Mouse (Mus musculus) forebrain, embryonic 13.5 days (tissue): ENCODE measurements around the gene Zfp457. TPM values are rescaled to one million over a fixed set of nuclear protein-coding genes. Genes with fewer than 3 reads are reported as not detected.
"Not testable (repeated sequence)": the region's sequence is repeated elsewhere in the genome, so short reads cannot be mapped to it uniquely, and the experiment has no call there.

ENCODE experiments used
- ATAC-seq: fragments of 200-750 bp; cut with Nextera tagmentation; 2 replicates; pipeline ENCODE4 v1.8.0; 2017
- H3K27ac ChIP-seq: fragments of 300-500 bp; sonication (generic); 2 replicates; pipeline ENCODE4 v1.5.1; 2015; ENCODE audit warnings: inconsistent platforms, mild to moderate bottlenecking, moderate library complexity
- H3K27me3 ChIP-seq: fragments of 300-500 bp; sonication (generic); 2 replicates; pipeline ENCODE4 v1.6.1; 2015; ENCODE audit warnings: mild to moderate bottlenecking, inconsistent platforms
- H3K36me3 ChIP-seq: fragments of 300-500 bp; sonication (generic); 2 replicates; pipeline ENCODE4 v1.6.1; 2015; ENCODE audit warnings: mild to moderate bottlenecking, inconsistent platforms; ENCODE audit not compliant: poor library complexity, severe bottlenecking
- H3K4me1 ChIP-seq: fragments of 300-500 bp; sonication (generic); 2 replicates; pipeline ENCODE4 v1.6.1; 2015; ENCODE audit warnings: inconsistent platforms
- H3K4me2 ChIP-seq: fragments of 300-500 bp; sonication (generic); 2 replicates; pipeline ENCODE4 v1.6.1; 2015; ENCODE audit warnings: inconsistent platforms, mild to moderate bottlenecking, moderate library complexity
- H3K4me3 ChIP-seq: fragments of 300-500 bp; sonication (generic); 2 replicates; pipeline ENCODE4 v1.5.1; 2015; ENCODE audit warnings: mild to moderate bottlenecking, inconsistent platforms
- H3K9ac ChIP-seq: fragments of 300-500 bp; sonication (generic); 2 replicates; pipeline ENCODE4 v1.6.1; 2015; ENCODE audit warnings: mild to moderate bottlenecking, inconsistent platforms
- H3K9me3 ChIP-seq: fragments of 300-500 bp; sonication (generic); replicated peaks from 2 replicates; pipeline ENCODE4 v1.6.1; 2016; ENCODE audit warnings: inconsistent platforms
- whole genome bisulfite sequencing: fragments of 180-500 bp; shearing (Covaris S2); methylation state at CpG from one replicate; pipeline ENCODE4 v1.1.7; 2015; 5-methylcytosine and 5-hydroxymethylcytosine counted together
- polyA plus RNA-seq: library from polyadenylated mRNA; unstranded; fragments of >200 nt; fragmentation: Nextera tagmentation; extraction: Ambion mirVana; gene quantifications from 2 replicates; pipeline ENCODE4 v1.2.1, GENCODE M21; 2015

The Zfp457 gene
- 0.87 and 1.00 TPM in 2 replicates for polyA plus RNA-seq

DNA sequence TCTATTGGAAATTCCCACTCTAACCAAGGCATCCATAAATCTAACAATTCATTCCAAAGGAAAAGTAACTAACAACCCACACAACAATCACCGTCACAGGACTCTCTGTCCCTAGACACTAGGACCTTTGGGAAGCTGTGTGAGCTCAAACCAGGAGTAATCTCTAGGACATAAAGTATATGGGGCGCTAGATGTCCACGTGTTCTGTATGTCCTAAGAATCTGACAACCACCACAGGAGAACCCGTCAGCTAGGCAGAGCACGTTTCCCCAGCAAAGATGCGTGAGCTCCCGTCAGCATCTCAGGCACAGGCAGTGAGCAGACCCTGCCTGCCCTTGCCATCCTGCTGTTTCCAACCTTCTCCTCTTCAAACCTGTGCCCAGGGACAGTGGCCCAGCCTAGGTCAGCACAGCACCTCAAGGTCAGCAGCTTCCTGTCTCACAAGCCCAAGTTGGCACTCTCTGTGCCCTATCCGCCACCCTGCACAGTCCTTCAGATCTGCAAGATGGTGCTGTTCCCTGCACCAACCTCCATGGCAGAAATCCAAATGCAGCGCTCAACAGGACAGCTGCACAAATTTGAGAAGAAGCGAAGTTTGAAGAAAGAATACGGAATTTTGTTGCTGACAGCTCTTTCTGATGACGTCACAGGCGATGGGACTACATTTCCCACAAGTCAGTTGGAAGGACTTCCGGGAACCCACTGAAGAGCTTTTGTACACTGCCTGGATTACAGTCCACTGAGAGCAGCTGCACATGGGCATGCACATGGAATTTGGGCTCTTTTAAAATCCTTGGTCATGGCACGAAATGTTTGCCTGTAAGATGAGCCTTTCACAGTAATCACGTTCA is at the start of gene Zfp457:
Gene Zfp457 (minus strand): TSS at position 664 of the 851 bp plus-strand sequence.
- Histone ChIP-seq H3K4me1 (peaks cover 10% of the 10 kb centered on the region), H3K9me3 (no peaks in the 10 kb centered on the region), H3K4me2 (peak within 1 kb of the TSS; percentile 93), H3K27ac (no peak within 1 kb of the TSS; the same call in 1 of the 2 replicates), H3K4me3 (peak within 1 kb of the TSS; percentile 69), H3K9ac (peak within 1 kb of the TSS; percentile 79), H3K36me3 (no peaks in the 10 kb centered on the region), H3K27me3 (no peaks in the 10 kb centered on the region)
- peak; percentile 100 for ATAC-seq
- WGBS: 11% methylated on average over 16 of the region's 16 CpGs

DNA sequence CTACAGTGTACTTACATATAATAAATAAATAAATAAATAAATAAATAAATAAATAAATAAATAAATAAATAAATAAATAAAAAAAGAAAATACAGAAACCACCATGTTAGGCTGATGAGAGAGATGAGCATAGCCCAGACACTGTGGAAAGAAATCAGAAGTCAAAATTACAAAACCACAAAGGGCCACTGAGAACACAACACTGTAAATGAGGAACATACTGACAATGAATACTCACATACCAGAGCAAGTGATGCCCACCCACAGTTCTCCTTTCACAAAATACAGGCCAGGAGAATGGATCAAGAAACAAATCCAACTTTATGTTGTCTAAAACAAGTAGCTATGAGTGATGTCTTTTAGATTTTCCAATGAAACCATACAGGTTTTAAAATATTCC is 45.6 kb upstream of the Zfp457 start:
- no peak overlapping the region for H3K4me3 ChIP-seq
- H3K27me3 ChIP-seq: no peaks in the 10 kb centered on the region
- no peak overlapping the region for H3K27ac ChIP-seq
- no peak for ATAC-seq
- no peaks in the 10 kb centered on the region for H3K9me3 ChIP-seq
- H3K9ac ChIP-seq: no peak overlapping the region
- no peak overlapping the region for H3K4me2 ChIP-seq
- no peaks in the 10 kb centered on the region for H3K4me1 ChIP-seq
- H3K36me3 ChIP-seq: no peaks in the 10 kb centered on the region

DNA sequence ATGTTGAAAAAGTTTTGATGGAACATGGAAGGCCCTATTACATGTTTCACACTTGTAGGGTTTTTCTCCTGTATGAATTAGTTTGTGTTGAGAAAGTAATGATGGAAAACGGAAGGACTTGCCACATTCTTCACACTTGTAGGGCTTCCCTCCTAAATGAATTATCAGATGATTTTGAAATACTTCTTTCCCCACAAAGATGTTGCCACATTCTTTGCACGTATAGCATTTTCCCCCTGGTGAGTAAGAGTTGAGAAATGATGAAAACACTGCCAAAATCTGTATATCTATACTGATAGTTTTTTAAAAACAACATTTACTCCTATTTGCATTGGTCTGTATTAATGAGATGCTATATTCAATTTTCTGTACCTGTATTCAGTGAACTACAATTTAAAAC is 37.1 kb upstream of the Zfp457 start:
- H3K4me3 ChIP-seq: no peak overlapping the region
- no peak for ATAC-seq
- H3K27ac ChIP-seq: no peak overlapping the region
- no peaks in the 10 kb centered on the region for H3K36me3 ChIP-seq
- H3K4me1 ChIP-seq: no peaks in the 10 kb centered on the region
- H3K4me2 ChIP-seq: no peak overlapping the region
- H3K9ac ChIP-seq: no peak overlapping the region
- WGBS: 93% methylated on average over 2 of the region's 2 CpGs
- H3K9me3 ChIP-seq: no peaks in the 10 kb centered on the region
- H3K27me3 ChIP-seq: no peaks in the 10 kb centered on the region

DNA sequence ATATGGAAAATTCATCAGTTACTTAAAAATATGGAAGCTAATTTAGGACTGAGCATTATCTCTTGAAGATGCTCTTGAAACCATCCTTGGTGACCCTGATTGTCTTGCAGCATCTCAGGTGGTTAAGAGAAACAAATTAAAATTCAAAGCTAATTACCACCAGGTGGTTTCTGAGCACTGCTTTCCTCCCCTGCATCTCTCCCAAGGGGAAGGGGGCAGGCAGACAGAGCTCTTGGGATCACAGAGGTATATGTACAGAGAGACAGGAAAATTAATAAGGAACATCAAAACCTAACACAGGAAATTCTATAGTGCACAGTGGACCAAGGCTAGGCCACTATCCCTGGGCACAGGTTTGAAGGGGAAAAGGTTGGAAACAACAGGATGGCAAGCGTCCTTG is 26.6 kb upstream of the Zfp457 start:
- peak overlapping the region; percentile 69 for H3K4me2 ChIP-seq
- no peaks in the 10 kb centered on the region for H3K36me3 ChIP-seq
- peak overlapping the region; percentile 62 for H3K9ac ChIP-seq
- H3K9me3 ChIP-seq: no peaks in the 10 kb centered on the region
- no peaks in the 10 kb centered on the region for H3K27me3 ChIP-seq
- H3K4me3 ChIP-seq: peak overlapping the region; percentile 56
- peak; percentile 65 for ATAC-seq
- H3K27ac ChIP-seq: no peak overlapping the region
- WGBS: 71% methylated on average over 1 of the region's 1 CpGs
- H3K4me1 ChIP-seq: peaks cover 4% of the 10 kb centered on the region; the same call in 1 of the 2 replicates

DNA sequence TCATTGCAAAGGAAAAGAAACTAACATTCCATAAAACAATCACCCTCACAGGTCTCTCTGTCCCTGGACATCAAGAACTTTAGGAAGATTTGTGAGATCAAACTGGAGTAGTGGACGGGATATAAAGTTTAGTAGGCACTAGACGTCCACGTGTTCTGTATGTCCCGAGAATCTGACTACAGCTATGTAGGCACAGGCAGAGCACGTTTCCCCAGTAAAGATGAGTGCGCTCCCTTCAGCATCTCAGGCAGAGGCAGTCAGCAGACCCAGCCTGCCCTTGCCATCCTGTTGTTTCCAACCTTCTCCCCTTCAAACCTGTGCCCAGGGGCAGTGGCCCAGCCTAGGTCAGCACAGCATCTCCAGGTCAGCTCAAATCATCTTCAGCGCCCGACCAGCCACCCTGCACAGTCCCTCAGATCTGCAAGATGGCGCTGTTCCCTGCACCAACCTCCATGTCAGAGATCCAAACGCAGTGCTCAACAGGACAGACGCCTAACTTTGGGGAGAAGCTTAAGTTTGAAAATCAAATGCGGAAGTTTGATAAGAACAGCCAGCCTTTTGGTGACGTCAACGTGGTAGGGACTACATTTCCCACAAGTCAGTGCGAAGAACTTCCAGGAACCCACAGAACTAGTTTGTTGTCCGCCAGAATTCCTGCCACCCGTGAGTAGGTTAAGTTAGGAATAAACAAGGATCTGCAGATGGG is 25.9 kb upstream of the Zfp457 start, which contains the start of gene Zfp595:
Gene Zfp595 (minus strand): TSS at position 552 of the 706 bp plus-strand sequence.
- Histone ChIP-seq H3K9ac (peak within 1 kb of the TSS; percentile 62), H3K4me2 (peak within 1 kb of the TSS; percentile 69), H3K27me3 (no peaks in the 10 kb centered on the region), H3K4me1 (peaks cover 4% of the 10 kb centered on the region; the same call in 1 of the 2 replicates), H3K9me3 (no peaks in the 10 kb centered on the region), H3K36me3 (no peaks in the 10 kb centered on the region), H3K4me3 (peak within 1 kb of the TSS; percentile 56), H3K27ac (no peak within 1 kb of the TSS)
- 18% methylated on average over 17 of the region's 17 CpGs for WGBS
- ATAC-seq: peak; percentile 94

DNA sequence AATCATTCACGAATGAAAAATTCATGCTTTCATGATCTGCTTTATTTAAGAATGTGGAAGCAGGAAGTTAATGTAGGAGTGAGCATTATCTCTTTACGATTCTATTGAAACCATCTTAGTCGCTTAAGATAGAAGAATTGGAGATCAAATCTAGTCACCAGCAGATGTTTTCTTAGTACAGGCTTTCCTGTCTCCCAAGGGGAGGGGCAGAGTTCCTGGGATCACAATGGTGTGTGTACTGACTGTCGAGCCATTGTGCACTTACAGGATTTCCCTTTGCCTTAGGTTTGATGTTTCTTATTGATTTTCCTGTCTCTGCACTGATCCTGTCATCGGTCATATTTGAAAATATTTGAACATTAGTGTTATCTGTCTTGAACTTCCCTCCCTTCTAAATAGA is 433 bp upstream of the Zfp457 start:
- Histone ChIP-seq H3K4me2 (peak overlapping the region; percentile 93), H3K4me3 (peak overlapping the region; percentile 69), H3K27ac (no peak overlapping the region; the same call in 1 of the 2 replicates), H3K27me3 (no peaks in the 10 kb centered on the region), H3K4me1 (peaks cover 10% of the 10 kb centered on the region), H3K9me3 (no peaks in the 10 kb centered on the region; the same call in 1 of the 2 replicates), H3K36me3 (no peaks in the 10 kb centered on the region), H3K9ac (peak overlapping the region; percentile 79; the same call in 1 of the 2 replicates)
- 30% methylated on average over 5 of the region's 5 CpGs for WGBS
- ATAC-seq: peak; percentile 73

DNA sequence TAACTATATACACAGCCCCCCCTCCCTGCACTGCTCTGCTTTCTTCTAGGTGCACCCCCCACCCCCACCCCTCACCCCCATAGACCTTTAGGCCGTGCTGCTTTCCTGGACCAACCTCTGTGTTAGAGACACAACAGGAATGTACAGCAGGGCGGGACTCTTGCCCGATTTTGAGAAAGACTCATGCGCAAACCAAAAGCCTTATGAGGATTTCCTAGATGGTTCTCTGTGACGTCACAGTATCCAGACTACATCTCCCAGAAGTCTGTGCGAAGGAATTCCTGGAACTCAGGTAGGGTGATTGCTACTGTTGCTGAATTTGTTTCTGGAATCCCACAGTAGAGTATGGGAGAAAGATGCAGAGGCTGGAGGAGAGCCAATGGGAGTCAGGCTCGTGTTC is 28.0 kb downstream of the Zfp457 start, which contains the start of gene Zfp458:
Gene Zfp458 (minus strand): TSS at position 153 of the 400 bp plus-strand sequence.
- Histone ChIP-seq H3K9ac (no peak within 1 kb of the TSS), H3K4me2 (no peak within 1 kb of the TSS), H3K9me3 (no peaks in the 10 kb centered on the region), H3K4me3 (no peak within 1 kb of the TSS), H3K27me3 (no peaks in the 10 kb centered on the region), H3K4me1 (no peaks in the 10 kb centered on the region), H3K36me3 (no peaks in the 10 kb centered on the region), H3K27ac (no peak within 1 kb of the TSS)
- no peak for ATAC-seq
- 49% methylated on average over 7 of the region's 7 CpGs for whole genome bisulfite sequencing

DNA sequence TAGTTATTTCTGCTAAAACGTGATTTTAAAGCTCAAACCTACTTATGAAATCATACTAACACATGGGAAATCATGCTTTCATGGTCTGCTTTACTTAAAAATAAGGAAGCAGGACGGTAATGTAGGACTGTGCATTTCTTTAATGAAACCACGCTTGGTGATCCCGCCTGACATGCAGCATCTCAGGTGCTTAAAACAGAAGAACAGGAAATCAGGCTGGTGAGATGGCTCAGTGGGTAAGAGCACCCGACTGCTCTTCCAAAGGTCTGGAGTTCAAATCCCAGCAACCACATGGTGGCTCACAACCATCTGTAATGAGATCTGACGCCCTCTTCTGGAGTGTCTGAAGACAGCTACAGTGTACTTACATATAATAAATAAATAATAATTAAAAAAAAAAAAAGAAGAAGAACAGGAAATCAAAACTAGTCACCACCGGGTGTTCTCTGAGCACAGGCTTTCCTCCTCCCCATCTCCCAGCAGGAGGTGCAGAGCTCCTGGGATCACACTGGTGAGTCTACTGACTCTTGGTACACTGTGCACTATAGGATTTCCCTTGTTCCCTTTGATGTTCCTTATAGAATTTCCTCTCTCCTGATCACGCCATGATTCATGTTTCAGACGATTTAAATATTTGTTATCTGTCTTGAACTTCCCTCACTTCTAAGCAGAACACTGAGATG is 36.8 kb downstream of the Zfp457 start:
- peak; percentile 63 for ATAC-seq
- Histone ChIP-seq H3K4me2 (peak overlapping the region; percentile 76), H3K9ac (peak overlapping the region; percentile 74), H3K4me3 (peak overlapping the region; percentile 73)
- not testable (repeated sequence) for H3K9me3 ChIP-seq, H3K27ac ChIP-seq, H3K27me3 ChIP-seq, H3K4me1 ChIP-seq, H3K36me3 ChIP-seq
- WGBS: 49% methylated on average over 9 of the region's 9 CpGs

DNA sequence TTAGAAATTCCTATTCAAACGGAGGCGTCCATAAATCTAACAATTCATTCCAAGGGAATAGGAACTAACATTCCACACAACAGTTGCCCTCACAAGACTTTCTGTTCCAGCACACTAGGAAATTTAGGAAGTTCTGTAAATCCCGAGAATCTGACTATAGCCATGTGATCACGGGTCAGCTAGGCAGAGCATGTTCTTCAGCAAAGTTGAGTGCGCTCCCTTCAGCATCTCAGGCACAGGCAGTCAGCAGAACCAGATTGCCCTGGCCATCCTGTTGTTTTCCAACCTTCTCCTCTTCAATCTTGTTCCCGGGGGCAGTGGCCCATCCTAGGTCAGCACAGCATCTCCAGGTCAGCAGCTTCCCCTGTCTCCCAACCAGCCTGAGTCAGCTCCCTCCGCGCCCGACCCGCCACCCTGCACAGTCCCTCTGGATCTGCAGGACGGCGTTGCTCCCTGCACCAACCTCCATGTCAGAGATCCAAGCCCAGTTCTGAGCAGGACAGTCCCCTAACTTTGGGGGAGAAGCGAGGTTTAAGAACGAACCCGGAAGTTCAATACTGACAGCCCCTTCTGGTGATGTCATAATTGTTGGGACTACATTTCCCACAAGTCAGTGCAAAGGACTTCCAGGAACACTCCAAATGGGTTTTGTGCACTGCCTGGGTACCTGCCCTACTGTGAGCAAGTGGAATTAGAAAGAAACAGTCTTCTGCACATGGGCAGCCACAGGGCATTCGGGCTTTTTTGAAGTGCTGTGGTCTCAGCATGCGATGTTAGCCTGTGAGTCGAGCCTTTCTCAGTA is 37.5 kb downstream of the Zfp457 start:
- 9% methylated on average over 18 of the region's 18 CpGs for WGBS
- Histone ChIP-seq H3K36me3 (no peaks in the 10 kb centered on the region), H3K4me2 (peak overlapping the region; percentile 76), H3K27me3 (no peaks in the 10 kb centered on the region), H3K9ac (peak overlapping the region; percentile 74), H3K27ac (no peak overlapping the region), H3K4me3 (peak overlapping the region; percentile 73), H3K4me1 (peaks cover 8% of the 10 kb centered on the region), H3K9me3 (peaks cover 7% of the 10 kb centered on the region)
- ATAC-seq: peak; percentile 99
